Mouse (Mus musculus) layer of hippocampus, postnatal 10 days (tissue): ENCODE data around the gene Chka. TPM values are rescaled to one million over a fixed set of nuclear protein-coding genes. Genes with fewer than 3 reads are reported as not detected.

Experiments used
- DNase-seq, 2 experiments: peaks; one replicate each; pipeline ENCODE4 v3.0.0; 2021; ENCODE audit warnings: low spot score in 2 of 2
- total RNA-seq, 2 experiments: library from RNA; stranded (reverse); gene quantifications; 2 replicates each; pipeline ENCODE4 v1.2.3; 2021

Gene Chka
- total RNA-seq, 2 experiments from 2014 or later: 98.1 to 104 TPM

GRCm38 (mm10) chr19:3845803-3846406 is 5.7 kb upstream of the Chka start:
- DNase-seq: no peak

- no peak for DNase-seq
These were observed 4.6 kb upstream of the Chka start for GRCm38 (mm10) chr19:3846676-3847604.

- DNase-seq: no peak
These were observed 3.9 kb upstream of the Chka start for GRCm38 (mm10) chr19:3847711-3848110.

GRCm38 (mm10) chr19:3848207-3848808 is 3.3 kb upstream of the Chka start:
- DNase-seq: no peak

GRCm38 (mm10) chr19:3849251-3849650 is 2.3 kb upstream of the Chka start:
- no peak for DNase-seq

GRCm38 (mm10) chr19:3850076-3850475 is 1.5 kb upstream of the Chka start:
- no peak for DNase-seq

- DNase-seq: no peak
These were observed 615 bp upstream of the Chka start for GRCm38 (mm10) chr19:3850847-3851469.

- DNase-seq: peak; percentile 48 to 66
These were observed 557 bp downstream of the Chka start for GRCm38 (mm10) chr19:3851979-3852681.

GRCm38 (mm10) chr19:3853121-3853520 is 1.5 kb downstream of the Chka start:
- DNase-seq: no peak

- peak in 1 of 2 experiments; percentile 39 for DNase-seq
These were observed 2.3 kb downstream of the Chka start for GRCm38 (mm10) chr19:3853891-3854290.

GRCm38 (mm10) chr19:3855091-3855490 is 3.5 kb downstream of the Chka start:
- no peak for DNase-seq

GRCm38 (mm10) chr19:3855601-3856000 is 4.0 kb downstream of the Chka start:
- DNase-seq: peak in 1 of 2 experiments; percentile 52

- DNase-seq: no peak
These were observed 5.6 kb downstream of the Chka start for GRCm38 (mm10) chr19:3857220-3857619.

- no peak for DNase-seq
These were observed 11.1 kb downstream of the Chka start for GRCm38 (mm10) chr19:3862713-3863112.

- no peak for DNase-seq
These were observed 13.4 kb downstream of the Chka start for GRCm38 (mm10) chr19:3864960-3865359.

- DNase-seq: no peak
These were observed 16.7 kb downstream of the Chka start for GRCm38 (mm10) chr19:3868290-3868689.

GRCm38 (mm10) chr19:3871468-3871867 is 19.9 kb downstream of the Chka start:
- DNase-seq: no peak

GRCm38 (mm10) chr19:3872373-3872772 is 20.8 kb downstream of the Chka start:
- no peak for DNase-seq

- no peak for DNase-seq
These were observed 23.5 kb downstream of the Chka start for GRCm38 (mm10) chr19:3875045-3875444.

- no peak for DNase-seq
These were observed 28.7 kb downstream of the Chka start for GRCm38 (mm10) chr19:3880054-3880848.
